Mouse (Mus musculus): ENCODE results near the gene Tbc1d5. TPM values are rescaled to one million over a fixed set of nuclear protein-coding genes. Genes with fewer than 3 reads are reported as not detected.

Tbc1d5 gene
- polyA plus RNA-seq, 1 experiment from 2014 or later, result 10.4 TPM

- peaks cover 10% of the 10 kb centered on the region for H3K4me1 ChIP-seq
- peak overlapping the region; percentile 79 for H3K4me3 ChIP-seq
- H3K27ac ChIP-seq, result peak overlapping the region; percentile 97
- under 1% methylated on average over 50 of the region's 59 CpGs for WGBS
- ATAC-seq (ENCODE audit: low FRiP score, low read depth), result peak; percentile 82
- peak overlapping the region; percentile 72 for H3K4me2 ChIP-seq (replicated peaks)
- H3K36me3 ChIP-seq, result no peaks in the 10 kb centered on the region
- peaks cover 7% of the 10 kb centered on the region for H3K27me3 ChIP-seq
- peak overlapping the region; percentile 96 for H3K9ac ChIP-seq
- H3K9me3 ChIP-seq, result no peaks in the 10 kb centered on the region
These were observed 509 bp downstream of the Tbc1d5 start for GRCm38 (mm10) chr17:51178491-51179194.

DNA sequence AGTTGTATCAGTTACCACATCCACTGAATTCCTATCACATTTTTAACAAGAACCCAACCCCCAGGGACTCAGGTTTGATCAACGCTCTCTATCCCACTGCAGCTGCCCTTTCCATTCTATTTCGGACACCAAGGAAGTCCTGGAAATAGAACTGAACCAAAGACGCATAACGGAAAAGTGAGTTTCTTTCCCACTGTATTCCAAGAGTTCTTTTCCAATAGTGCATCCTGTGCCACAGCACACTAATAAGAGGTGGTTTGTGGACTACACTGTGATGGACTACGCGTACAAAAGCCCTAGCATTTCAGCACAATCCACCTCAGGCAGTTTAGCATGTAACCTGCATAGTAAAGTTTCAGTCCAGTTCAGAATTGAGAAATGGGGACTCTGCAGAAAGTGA is 1.2 kb downstream of the Tbc1d5 start:
- H3K9ac ChIP-seq, result peak overlapping the region; percentile 96
- WGBS, result 59% methylated on average over 6 of the region's 6 CpGs
- peak overlapping the region; percentile 79 for H3K4me3 ChIP-seq
- peak overlapping the region; percentile 97; the same call in 1 of the 2 replicates for H3K27ac ChIP-seq
- H3K27me3 ChIP-seq, result peaks cover 7% of the 10 kb centered on the region
- H3K4me1 ChIP-seq, result peaks cover 10% of the 10 kb centered on the region
- peak overlapping the region; percentile 72 for H3K4me2 ChIP-seq (replicated peaks)
- no peak for ATAC-seq (ENCODE audit: low FRiP score, low read depth)
- H3K9me3 ChIP-seq, result no peaks in the 10 kb centered on the region
- H3K36me3 ChIP-seq, result no peaks in the 10 kb centered on the region

DNA sequence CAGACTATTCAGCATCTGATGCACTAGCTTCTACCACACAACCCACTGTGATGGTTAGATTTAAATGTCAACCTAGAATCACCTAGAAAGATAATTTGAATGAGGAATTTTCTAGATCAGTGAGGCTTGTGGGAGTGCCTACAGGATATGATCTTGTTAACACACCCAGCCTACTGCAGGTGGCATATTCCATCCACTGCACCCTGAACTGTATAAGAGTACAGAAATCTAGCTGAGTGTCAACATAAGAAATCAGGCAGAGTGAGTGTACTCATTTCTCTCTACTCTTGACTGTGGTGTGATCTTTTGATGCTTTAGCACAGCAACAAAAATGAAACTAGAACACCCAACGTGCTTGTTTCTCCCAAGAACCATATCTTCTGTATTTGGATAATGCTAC is 6.8 kb downstream of the Tbc1d5 start:
- no peak for ATAC-seq (ENCODE audit: low FRiP score, low read depth)
- H3K4me2 ChIP-seq (replicated peaks), result no peak overlapping the region
- no peaks in the 10 kb centered on the region for H3K27me3 ChIP-seq
- no peak overlapping the region for H3K4me3 ChIP-seq
- no peaks in the 10 kb centered on the region for H3K36me3 ChIP-seq
- no peak overlapping the region for H3K27ac ChIP-seq
- H3K9me3 ChIP-seq, result no peaks in the 10 kb centered on the region
- 81% methylated on average over 1 of the region's 1 CpGs for WGBS
- H3K9ac ChIP-seq, result no peak overlapping the region
- H3K4me1 ChIP-seq, result no peaks in the 10 kb centered on the region

DNA sequence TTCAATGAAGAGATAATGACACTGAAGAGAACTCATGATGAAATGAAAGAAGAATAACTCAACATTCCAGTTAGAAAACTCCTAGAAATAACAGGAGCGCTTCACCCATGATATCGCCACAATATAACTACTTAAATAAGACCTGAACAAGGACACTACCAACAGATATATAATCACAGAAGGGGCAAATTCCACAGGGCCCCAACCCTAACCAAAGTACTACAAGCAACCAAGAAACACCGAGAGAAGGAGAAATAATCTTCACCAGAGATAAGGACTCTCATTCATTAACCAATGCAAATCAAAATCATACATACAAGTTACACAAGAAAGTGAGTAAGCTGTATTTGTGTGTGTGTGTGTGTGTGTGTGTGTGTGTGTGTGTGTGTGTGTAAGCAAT is 7.6 kb downstream of the Tbc1d5 start:
- Histone ChIP-seq H3K9me3 (no peaks in the 10 kb centered on the region), H3K4me2 (replicated peaks) (no peak overlapping the region), H3K4me3 (no peak overlapping the region), H3K36me3 (no peaks in the 10 kb centered on the region), H3K27me3 (no peaks in the 10 kb centered on the region), H3K9ac (no peak overlapping the region), H3K4me1 (no peaks in the 10 kb centered on the region), H3K27ac (no peak overlapping the region)
- no peak for ATAC-seq (ENCODE audit: low FRiP score, low read depth)
- 95% methylated on average over 3 of the region's 3 CpGs for WGBS

DNA sequence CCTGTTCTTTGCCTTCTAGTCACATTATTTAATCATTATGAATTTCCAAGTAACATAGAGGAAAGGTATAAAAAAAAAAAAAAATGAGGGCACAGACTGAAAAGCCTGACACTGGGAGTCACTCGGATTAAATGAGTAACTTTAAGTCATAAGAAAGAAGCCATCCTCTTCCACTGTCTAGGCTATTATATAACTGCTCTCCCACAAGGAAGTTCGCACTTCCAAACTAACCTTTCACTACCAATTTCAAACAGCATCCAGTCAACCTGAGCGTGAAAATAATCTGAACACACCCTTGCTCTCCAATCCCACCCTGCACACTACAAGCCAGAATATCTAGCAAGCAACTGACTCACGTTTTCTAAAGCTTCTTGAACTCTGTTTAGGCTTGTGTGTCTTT is 9.2 kb downstream of the Tbc1d5 start:
- ATAC-seq (ENCODE audit: low FRiP score, low read depth), result no peak
- H3K36me3 ChIP-seq, result no peaks in the 10 kb centered on the region
- no peak overlapping the region for H3K4me3 ChIP-seq
- H3K9me3 ChIP-seq, result no peaks in the 10 kb centered on the region
- 86% methylated on average over 4 of the region's 4 CpGs for WGBS
- H3K9ac ChIP-seq, result no peak overlapping the region
- no peaks in the 10 kb centered on the region for H3K4me1 ChIP-seq
- no peak overlapping the region for H3K4me2 ChIP-seq (replicated peaks)
- no peak overlapping the region for H3K27ac ChIP-seq
- no peaks in the 10 kb centered on the region for H3K27me3 ChIP-seq

GRCm38 (mm10) chr17:51162366-51162765 is 16.8 kb downstream of the Tbc1d5 start:
- ATAC-seq (ENCODE audit: low FRiP score, low read depth), result no peak
- H3K9ac ChIP-seq, result no peak overlapping the region

GRCm38 (mm10) chr17:51159261-51159660 is 19.9 kb downstream of the Tbc1d5 start:
- Histone ChIP-seq H3K4me3 (no peak overlapping the region), H3K9me3 (0 out of 2 replicates have a peak, but pooled peaks cover 2% of the 10 kb centered on the region), H3K4me1 (no peaks in the 10 kb centered on the region), H3K4me2 (replicated peaks) (no peak overlapping the region), H3K27me3 (no peaks in the 10 kb centered on the region), H3K27ac (no peak overlapping the region), H3K36me3 (no peaks in the 10 kb centered on the region), H3K9ac (no peak overlapping the region)
- 83% methylated on average over 5 of the region's 5 CpGs for WGBS
- no peak for ATAC-seq (ENCODE audit: low FRiP score, low read depth)

More at GRCm38 (mm10) chr17:51162366-51162765, 16.8 kb downstream of the Tbc1d5 start:
- H3K4me3 ChIP-seq, result no peak overlapping the region
- no peak overlapping the region for H3K27ac ChIP-seq
- 0 out of 2 replicates have a peak, but pooled peaks cover 2% of the 10 kb centered on the region for H3K9me3 ChIP-seq
- H3K4me1 ChIP-seq, result no peaks in the 10 kb centered on the region
- no peaks in the 10 kb centered on the region for H3K36me3 ChIP-seq
- H3K27me3 ChIP-seq, result no peaks in the 10 kb centered on the region
- no peak overlapping the region for H3K4me2 ChIP-seq (replicated peaks)

- H3K4me3 ChIP-seq, result no peak overlapping the region
- no peaks in the 10 kb centered on the region for H3K36me3 ChIP-seq
- H3K27me3 ChIP-seq, result no peaks in the 10 kb centered on the region
- no peak overlapping the region for H3K9ac ChIP-seq
- WGBS, result 46% methylated on average over 3 of the region's 3 CpGs
- H3K27ac ChIP-seq, result no peak overlapping the region
- H3K4me1 ChIP-seq, result no peaks in the 10 kb centered on the region
- H3K9me3 ChIP-seq, result no peaks in the 10 kb centered on the region
- ATAC-seq (ENCODE audit: low FRiP score, low read depth), result no peak
- H3K4me2 ChIP-seq (replicated peaks), result no peak overlapping the region
These were observed 28.2 kb downstream of the Tbc1d5 start for GRCm38 (mm10) chr17:51150999-51151398.

DNA sequence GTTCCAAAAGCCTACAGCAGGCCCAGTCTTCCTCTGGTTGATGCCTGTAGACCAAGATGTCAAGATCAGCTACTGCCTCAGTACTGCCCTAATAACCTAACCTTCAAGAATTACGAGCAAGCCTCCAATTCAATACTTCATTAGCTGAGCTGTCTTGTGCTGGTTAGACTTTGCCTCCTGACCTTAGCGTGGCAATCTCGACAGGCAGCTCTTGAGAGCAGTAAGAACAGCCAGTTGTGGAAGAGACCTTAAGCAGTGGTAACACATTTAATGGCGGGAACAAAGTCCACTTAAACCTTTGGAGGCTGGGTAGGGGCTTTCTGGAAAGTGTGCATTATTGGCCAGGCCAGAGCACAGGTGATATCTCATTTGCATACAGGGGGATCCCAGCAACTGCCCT is 34.2 kb downstream of the Tbc1d5 start:
- ATAC-seq (ENCODE audit: low FRiP score, low read depth), result no peak
- Histone ChIP-seq H3K27me3 (no peaks in the 10 kb centered on the region), H3K36me3 (no peaks in the 10 kb centered on the region), H3K9me3 (no peaks in the 10 kb centered on the region), H3K4me1 (no peaks in the 10 kb centered on the region), H3K4me3 (no peak overlapping the region), H3K9ac (no peak overlapping the region), H3K27ac (no peak overlapping the region), H3K4me2 (replicated peaks) (no peak overlapping the region)
- WGBS, result 85% methylated on average over 4 of the region's 4 CpGs

GRCm38 (mm10) chr17:51142095-51142494 is 37.1 kb downstream of the Tbc1d5 start:
- Histone ChIP-seq H3K4me1 (no peaks in the 10 kb centered on the region), H3K9ac (no peak overlapping the region), H3K9me3 (no peaks in the 10 kb centered on the region), H3K4me3 (no peak overlapping the region), H3K27ac (no peak overlapping the region), H3K36me3 (no peaks in the 10 kb centered on the region), H3K4me2 (replicated peaks) (no peak overlapping the region), H3K27me3 (no peaks in the 10 kb centered on the region)
- 87% methylated on average over 4 of the region's 4 CpGs for WGBS
- ATAC-seq (ENCODE audit: low FRiP score, low read depth), result no peak

- no peak overlapping the region for H3K4me3 ChIP-seq
- no peaks in the 10 kb centered on the region for H3K27me3 ChIP-seq
- no peaks in the 10 kb centered on the region for H3K4me1 ChIP-seq
- H3K9me3 ChIP-seq, result no peaks in the 10 kb centered on the region
- no peak overlapping the region for H3K27ac ChIP-seq
- no peak overlapping the region for H3K9ac ChIP-seq
- H3K36me3 ChIP-seq, result no peaks in the 10 kb centered on the region
- no peak overlapping the region for H3K4me2 ChIP-seq (replicated peaks)
- ATAC-seq (ENCODE audit: low FRiP score, low read depth), result no peak
- WGBS, result 49% methylated on average over 2 of the region's 2 CpGs
These were observed 68.0 kb downstream of the Tbc1d5 start for GRCm38 (mm10) chr17:51111194-51111593.

GRCm38 (mm10) chr17:51104294-51104693 is 74.9 kb downstream of the Tbc1d5 start:
- 64% methylated on average over 1 of the region's 1 CpGs for WGBS
- Histone ChIP-seq H3K9me3 (peaks cover 3% of the 10 kb centered on the region; the same call in 1 of the 2 replicates), H3K9ac (no peak overlapping the region), H3K27ac (no peak overlapping the region), H3K27me3 (no peaks in the 10 kb centered on the region), H3K36me3 (no peaks in the 10 kb centered on the region; the same call in 1 of the 2 replicates), H3K4me1 (no peaks in the 10 kb centered on the region), H3K4me3 (no peak overlapping the region), H3K4me2 (replicated peaks) (no peak overlapping the region)
- ATAC-seq (ENCODE audit: low FRiP score, low read depth), result no peak

- H3K9me3 ChIP-seq, result no peaks in the 10 kb centered on the region
- no peak overlapping the region for H3K9ac ChIP-seq
- no peak overlapping the region for H3K27ac ChIP-seq
- no peaks in the 10 kb centered on the region for H3K27me3 ChIP-seq
- no peaks in the 10 kb centered on the region for H3K4me1 ChIP-seq
- H3K4me3 ChIP-seq, result no peak overlapping the region
- no peak overlapping the region for H3K4me2 ChIP-seq (replicated peaks)
- no peak for ATAC-seq (ENCODE audit: low FRiP score, low read depth)
- WGBS, result 52% methylated on average over 1 of the region's 1 CpGs
- no peaks in the 10 kb centered on the region for H3K36me3 ChIP-seq
These were observed 135.3 kb downstream of the Tbc1d5 start for GRCm38 (mm10) chr17:51043869-51044268.

Data from limb, embryonic 13.5 days (tissue).